In genomic region chr7:64451441-64451840, GRCm38 (mm10) we compare ENCODE assay signal across 10 mouse cellular contexts. TPM values are rescaled to one million over a fixed set of nuclear protein-coding genes. Genes with fewer than 3 reads are reported as not detected.
DNase-seq lines count a peak whose midpoint lies in the region; ATAC-seq lines count a peak whose summit lies in the region.
"Had no signal": no experiment of that assay in that cellular context is flagged by ENCODE, and none has a peak within 500 bp of the region (broad histone marks: within the 10 kb centered on the region; RNA-seq: fewer than 3 reads in every experiment).

No protein-coding gene starts in this region.

- DNase-seq in brain, adult 2 months (ENCODE audit: low read depth, low spot score): peak; percentile 96
- peak; percentile 3 for DNase-seq in embryo, embryonic 9.5 days (ENCODE audit: extremely low spot score)
- DNase-seq in layer of hippocampus, adult 8-10 months (ENCODE audit: low spot score in 2 of 2): peak; percentile 76 to 77
- no peak for DNase-seq in urinary bladder, postnatal 36 days (ENCODE audit: low spot score in 2 of 2)
- no peak for DNase-seq in lung, adult 18-20 months
- DNase-seq in heart, adult 18-20 months: no peak
- DNase-seq: liver, embryonic 13.5 days had no signal

- no peak overlapping the region for H3K27ac ChIP-seq in midbrain, embryonic 16.5 days (ENCODE audit: low read length)
- H3K27ac ChIP-seq in intestine, embryonic 16.5 days (ENCODE audit: low read length): no peak overlapping the region
- H3K27ac ChIP-seq: heart, embryonic 13.5 days; liver, embryonic 13.5 days had no signal

- H3K27me3 ChIP-seq in midbrain, embryonic 16.5 days (ENCODE audit: control insufficient read depth, insufficient read depth, low read depth, low read length): no peaks in the 10 kb centered on the region
- no peaks in the 10 kb centered on the region for H3K27me3 ChIP-seq in intestine, embryonic 16.5 days (replicated peaks; ENCODE audit: control insufficient read depth, insufficient read depth, low read length)
- H3K27me3 ChIP-seq: heart, embryonic 13.5 days; liver, embryonic 13.5 days had no signal

- no peaks in the 10 kb centered on the region for H3K4me1 ChIP-seq in midbrain, embryonic 16.5 days (ENCODE audit: control insufficient read depth, insufficient read depth, low read length)
- no peaks in the 10 kb centered on the region for H3K4me1 ChIP-seq in intestine, embryonic 16.5 days (ENCODE audit: control insufficient read depth, insufficient read depth, low read length)
- H3K4me1 ChIP-seq: heart, embryonic 13.5 days; liver, embryonic 13.5 days had no signal

- H3K4me3 ChIP-seq in midbrain, embryonic 16.5 days (ENCODE audit: low read depth, low read length): no peak overlapping the region
- no peak overlapping the region for H3K4me3 ChIP-seq in intestine, embryonic 16.5 days (ENCODE audit: low read length)
- H3K4me3 ChIP-seq: heart, embryonic 13.5 days; liver, embryonic 13.5 days had no signal

- no peak overlapping the region for H3K4me2 ChIP-seq in midbrain, embryonic 16.5 days (ENCODE audit: low read length)
- no peak overlapping the region for H3K4me2 ChIP-seq in intestine, embryonic 16.5 days (ENCODE audit: low read depth, low read length)
- H3K4me2 ChIP-seq: heart, embryonic 13.5 days; liver, embryonic 13.5 days had no signal

- ATAC-seq in midbrain, embryonic 16.5 days: peak; percentile 73
- no peak for ATAC-seq in intestine, embryonic 16.5 days

- no peak overlapping the region for H3K9ac ChIP-seq in midbrain, embryonic 16.5 days (ENCODE audit: low read depth, low read length)
- no peak overlapping the region for H3K9ac ChIP-seq in intestine, embryonic 16.5 days (ENCODE audit: low read depth, low read length)
- H3K9ac ChIP-seq: heart, embryonic 13.5 days; liver, embryonic 13.5 days had no signal

- 21% methylated on average over 4 of the region's 4 CpGs for WGBS in midbrain, embryonic 16.5 days
- 50% methylated on average over 4 of the region's 4 CpGs for WGBS in intestine, embryonic 16.5 days

- no peaks in the 10 kb centered on the region for H3K9me3 ChIP-seq in midbrain, embryonic 16.5 days (replicated peaks; ENCODE audit: control insufficient read depth, low read length, poor library complexity, severe bottlenecking)
- H3K9me3 ChIP-seq in intestine, embryonic 16.5 days (ENCODE audit: control insufficient read depth, low read length): no peaks in the 10 kb centered on the region
- H3K9me3 ChIP-seq: heart, embryonic 13.5 days; liver, embryonic 13.5 days had no signal

- no peaks in the 10 kb centered on the region for H3K36me3 ChIP-seq in midbrain, embryonic 16.5 days (ENCODE audit: control insufficient read depth, insufficient read depth, low read length)
- no peaks in the 10 kb centered on the region for H3K36me3 ChIP-seq in intestine, embryonic 16.5 days (ENCODE audit: control insufficient read depth, insufficient read depth, low read length)
- H3K36me3 ChIP-seq: heart, embryonic 13.5 days; liver, embryonic 13.5 days had no signal

RNA-seq across cellular contexts. Expression of gene Apba2, which starts 50.1 kb away (rescaled TPM):
- total RNA-seq in layer of hippocampus, adult 8-10 months (2022): 100 to 1,000 TPM; 231 to 246 (median 238) TPM
- 204 and 208 TPM in 2 replicates for polyA plus RNA-seq in midbrain, embryonic 16.5 days (2015; fragmentation: Nextera tagmentation; extraction: Ambion mirVana)
- 4.4 and 5.0 TPM in 2 replicates for polyA plus RNA-seq in intestine, embryonic 16.5 days (2015; fragmentation: Nextera tagmentation; extraction: Ambion mirVana)
- total RNA-seq in heart, adult 18-20 months (2021): under 1 TPM; 0.35 to 0.59 TPM

RNA-seq across cellular contexts. Expression of gene Mcee, which starts 59.0 kb away (rescaled TPM):
- 10 to 100 TPM; 42.3 to 49.6 (median 44.7) TPM for total RNA-seq in layer of hippocampus, adult 8-10 months (2022)
- polyA plus RNA-seq in midbrain, embryonic 16.5 days (2015; fragmentation: Nextera tagmentation; extraction: Ambion mirVana): 36.7 and 43.8 TPM in 2 replicates
- 114 and 117 TPM in 2 replicates for polyA plus RNA-seq in intestine, embryonic 16.5 days (2015; fragmentation: Nextera tagmentation; extraction: Ambion mirVana)
- total RNA-seq in heart, adult 18-20 months (2021): 100 to 1,000 TPM; 169 to 199 TPM

RNA-seq across cellular contexts. Expression of gene Mphosph10, which starts 59.4 kb away (rescaled TPM):
- total RNA-seq in layer of hippocampus, adult 8-10 months (2022): 10 to 100 TPM; 19.9 to 25.9 (median 22.9) TPM
- 22.6 and 28.3 TPM in 2 replicates for polyA plus RNA-seq in midbrain, embryonic 16.5 days (2015; fragmentation: Nextera tagmentation; extraction: Ambion mirVana)
- 30.9 and 34.0 TPM in 2 replicates for polyA plus RNA-seq in intestine, embryonic 16.5 days (2015; fragmentation: Nextera tagmentation; extraction: Ambion mirVana)
- 10 to 100 TPM; 11.9 to 13.5 TPM for total RNA-seq in heart, adult 18-20 months (2021)

Comparison
In these comparisons a context has a peak if more than half of its experiments do, and no peak if none do; other contexts are left out.
1. DNase-seq: peak in brain, adult 2 months (single experiment), embryo, embryonic 9.5 days (single experiment) and layer of hippocampus, adult 8-10 months (2 of 2); none in urinary bladder, postnatal 36 days (0 of 2), lung, adult 18-20 months (0 of 2) and heart, adult 18-20 months (0 of 2).
2. RNA of gene Apba2, which starts 50.1 kb away (total RNA-seq): 231 to 246 TPM in layer of hippocampus, adult 8-10 months; 0.35 to 0.59 TPM in heart, adult 18-20 months; every median in the first group is over 100 times any median in the second.